Mouse (Mus musculus) olfactory bulb, adult 2 months (tissue): ENCODE results near the gene Arntl.

Source experiments
- CTCF ChIP-seq: fragments of 200-500 bp; IDR thresholded peaks from 2 replicates; pipeline ENCODE4 v1.5.1; 2012; ENCODE audit warnings: low read depth, mild to moderate bottlenecking, low read length, moderate library complexity; ENCODE audit not compliant: insufficient read depth
- POLR2A ChIP-seq: fragments of 200-500 bp; IDR thresholded peaks from 2 replicates; pipeline ENCODE4 v1.6.1; 2012; ENCODE audit warnings: mild to moderate bottlenecking, low read depth, low read length, moderate library complexity; ENCODE audit not compliant: insufficient read depth

- TF ChIP-seq CTCF, result no peak
- TF ChIP-seq POLR2A, result no peak
Measured at GRCm38 (mm10) chr7:113236135-113236534, 28.9 kb downstream of the Arntl start.
